Mouse (Mus musculus): ENCODE data around the gene Adcy10.

GRCm38 (mm10) chr1:165581255-165581654, 96.3 kb downstream of the Adcy10 start:
- no peak for TF ChIP-seq MAFK (IDR thresholded peaks at IDR 0.05; ENCODE audit: insufficient read depth, low read depth, low read length)
- TF ChIP-seq ZNF384 (IDR thresholded peaks at IDR 0.05; ENCODE audit: low read depth, low read length), result no peak
- no peak for TF ChIP-seq CHD2 (IDR thresholded peaks at IDR 0.05; ENCODE audit: low read depth, low read length)
